Mouse (Mus musculus) heart, postnatal 36 days (tissue): ENCODE measurements around the gene Slc38a1. TPM values are rescaled to one million over a fixed set of nuclear protein-coding genes. Genes with fewer than 3 reads are reported as not detected.
"Not testable (repeated sequence)": the region's sequence is repeated elsewhere in the genome, so short reads cannot be mapped to it uniquely, and the experiment has no call there.

Source experiments
- DNase-seq, 2 experiments: peaks; one replicate each; pipeline ENCODE4 v3.0.0; 2021 to 2022
- intact Hi-C: fragments of 180-260 bp; cut with DNase I; formaldehyde crosslinking; loops from one replicate; pipeline ENCODE4 v1.15.1; 2025
- total RNA-seq, 2 experiments: library from RNA; stranded (reverse); gene quantifications; 2 replicates each; pipeline ENCODE4 v1.2.3; 2021

Gene Slc38a1
- total RNA-seq, 2 experiments from 2014 or later = 11.2 to 20.3 TPM

- DNase-seq, intact Hi-C loops: not testable (repeated sequence)
Observed at GRCm38 (mm10) chr15:96625012-96625411, 17.7 kb downstream of the Slc38a1 start.

DNA sequence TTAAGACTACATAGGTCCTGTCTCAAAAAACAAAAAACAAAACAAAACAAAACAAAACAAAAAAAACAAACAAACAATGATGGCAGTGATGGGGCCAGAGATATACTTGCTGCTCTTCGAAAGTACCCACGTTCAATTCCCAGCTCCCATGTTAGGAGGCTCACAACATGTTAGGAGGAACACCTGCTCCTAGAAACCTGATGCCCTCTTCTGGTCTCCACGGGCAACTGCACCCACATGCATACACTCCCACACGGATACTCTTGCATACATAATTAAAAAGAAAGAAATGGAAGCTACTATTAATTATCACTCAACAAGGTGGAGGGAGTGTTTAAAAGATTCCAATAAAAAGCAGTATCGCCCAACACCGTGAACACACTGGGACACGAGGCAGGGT, 20.3 kb downstream of the Slc38a1 start:
- DNase-seq = no peak
- intact Hi-C loops = no loop called here

DNA sequence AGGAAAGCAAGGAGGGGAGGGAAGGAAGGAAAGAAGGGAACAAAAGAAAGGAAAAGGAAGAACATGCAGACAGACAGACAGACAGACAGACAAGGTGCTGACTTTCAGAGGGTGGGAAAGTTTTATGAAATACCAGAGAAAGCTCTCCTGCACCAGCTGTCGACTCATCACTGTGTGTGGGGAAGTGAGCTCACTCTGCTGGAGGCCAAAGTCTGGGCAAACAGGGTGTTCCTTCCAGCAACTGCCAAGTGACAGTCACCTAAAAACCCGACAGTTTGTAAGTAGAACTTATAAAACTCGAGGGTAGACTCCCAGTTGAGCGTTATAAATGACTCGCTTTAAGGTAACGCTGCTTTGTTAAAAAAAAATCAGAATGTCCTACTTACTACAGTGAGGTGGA, 21.0 kb downstream of the Slc38a1 start:
- no peak for DNase-seq
- intact Hi-C loops = no loop called here

GRCm38 (mm10) chr15:96617555-96617954, 25.2 kb downstream of the Slc38a1 start:
- intact Hi-C loops = no loop called here
- no peak for DNase-seq

- intact Hi-C loops = loop anchor here (2.0 kb wide), 1 partner anchor 32 kb away; no protein-coding TSS in a partner anchor
- DNase-seq = no peak
Observed at GRCm38 (mm10) chr15:96608671-96609070, 34.0 kb downstream of the Slc38a1 start.

GRCm38 (mm10) chr15:96607422-96607821, 35.3 kb downstream of the Slc38a1 start:
- intact Hi-C loops = no loop called here
- no peak for DNase-seq

GRCm38 (mm10) chr15:96604282-96604681, 38.4 kb downstream of the Slc38a1 start:
- intact Hi-C loops = loop anchor here (5.0 kb wide), 1 partner anchor 37 kb away; no protein-coding TSS in a partner anchor

DNA sequence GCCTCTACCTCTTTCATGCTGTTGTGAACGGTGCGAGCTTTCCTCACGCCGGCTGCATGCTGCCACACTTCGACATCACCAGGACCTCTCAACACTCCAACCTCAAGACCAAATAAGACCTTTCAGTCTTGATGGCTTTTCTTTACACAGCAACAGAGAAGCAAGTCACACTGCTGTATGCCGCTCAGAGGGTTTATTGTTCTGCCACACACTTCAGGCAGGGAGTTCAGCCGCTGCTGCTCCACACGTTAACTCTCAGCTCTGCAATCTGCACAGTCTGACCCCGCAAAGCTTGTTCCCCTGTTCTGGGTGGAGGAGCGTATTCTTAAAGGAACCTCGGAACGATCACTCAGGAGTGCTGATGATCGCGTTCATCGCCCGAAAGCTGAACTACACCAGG, 40.7 kb downstream of the Slc38a1 start:
- intact Hi-C loops = loop anchor here (5.0 kb wide), 1 partner anchor 35 kb away; no protein-coding TSS in a partner anchor
- no peak for DNase-seq

More at GRCm38 (mm10) chr15:96604282-96604681, 38.4 kb downstream of the Slc38a1 start:
- DNase-seq = peak; percentile 67 to 71

GRCm38 (mm10) chr15:96599852-96600781, 42.6 kb downstream of the Slc38a1 start:
- DNase-seq = no peak
- intact Hi-C loops = loop anchor here (5.0 kb wide), 1 partner anchor 33 kb away; no protein-coding TSS in a partner anchor

DNA sequence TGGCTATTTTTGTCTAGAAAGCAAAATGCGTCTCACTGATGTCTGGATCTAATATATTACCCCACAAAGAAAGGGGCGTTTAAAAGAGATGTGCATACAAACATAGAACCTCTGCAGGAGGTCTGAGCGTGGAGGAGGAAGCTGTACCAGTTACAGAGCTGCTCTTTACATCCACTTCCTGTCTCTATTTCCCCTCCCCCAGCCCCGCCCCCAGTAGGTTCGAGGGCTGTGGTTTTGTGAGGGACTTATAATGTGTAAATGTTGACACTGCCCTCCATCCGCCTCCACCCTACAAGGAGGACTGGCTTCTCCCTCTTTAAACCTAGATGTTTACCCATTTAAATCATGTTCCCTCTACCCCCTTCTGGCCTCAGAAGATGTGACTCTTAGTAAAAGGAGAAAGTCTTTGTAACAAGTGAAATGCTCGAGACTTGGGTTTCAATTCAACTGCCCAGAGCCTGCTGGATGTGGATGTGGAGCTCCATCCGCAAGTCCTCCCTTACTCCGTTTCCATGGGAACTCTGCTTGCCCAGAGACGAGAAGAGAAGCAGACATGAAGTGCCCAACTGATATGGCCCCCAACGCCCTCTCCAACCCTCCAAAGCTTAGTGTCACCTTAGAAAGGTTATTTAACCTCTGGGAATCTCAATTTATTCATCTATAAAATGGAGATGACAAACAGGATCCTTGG, 43.7 kb downstream of the Slc38a1 start:
- DNase-seq = peak in 1 of 2 experiments; percentile 15
- intact Hi-C loops = no loop called here

DNA sequence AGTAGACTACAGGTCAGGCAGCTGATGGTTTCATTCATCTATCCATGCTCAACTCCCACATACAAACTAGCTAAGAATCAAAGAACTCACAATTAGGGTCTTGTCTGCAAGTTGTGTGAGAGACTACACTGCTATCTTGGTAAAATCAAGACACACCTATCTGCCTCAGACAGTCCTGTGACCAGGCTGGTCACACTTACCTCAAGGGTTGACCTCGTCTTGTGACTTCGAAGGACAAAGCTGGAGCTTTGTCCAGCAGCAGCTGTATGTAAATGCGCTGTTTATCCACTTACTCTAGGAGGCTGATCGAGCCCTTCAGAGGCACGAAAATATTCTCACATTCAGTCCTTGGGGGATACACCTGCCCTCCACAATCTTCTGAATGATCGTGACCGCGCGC, 45.6 kb downstream of the Slc38a1 start:
- intact Hi-C loops = no loop called here
- DNase-seq = no peak

DNA sequence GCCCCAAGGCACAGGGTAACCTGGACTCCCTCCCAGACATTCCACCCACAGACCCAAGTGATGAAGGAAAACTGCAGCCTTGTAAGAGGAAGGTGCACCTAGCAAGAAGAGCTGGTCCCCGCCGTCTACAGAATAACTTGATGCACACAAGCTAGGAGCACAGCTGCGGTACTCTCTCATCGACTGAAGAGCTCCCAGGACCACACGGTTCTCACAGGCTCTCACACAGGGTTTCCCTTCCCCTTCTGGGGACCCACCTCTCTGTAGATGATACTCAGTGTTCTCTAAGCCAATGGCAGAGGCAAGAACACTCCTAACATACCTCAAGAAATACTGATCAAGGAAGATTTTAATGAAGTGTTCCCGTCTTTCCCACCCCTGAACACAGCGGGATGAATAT, 48.4 kb downstream of the Slc38a1 start:
- intact Hi-C loops = no loop called here
- no peak for DNase-seq

- intact Hi-C loops = no loop called here
- DNase-seq = no peak
Observed at GRCm38 (mm10) chr15:96593866-96594265, 48.8 kb downstream of the Slc38a1 start.

GRCm38 (mm10) chr15:96593457-96593856, 49.3 kb downstream of the Slc38a1 start:
- intact Hi-C loops = no loop called here
- DNase-seq = no peak

GRCm38 (mm10) chr15:96592976-96593375, 49.7 kb downstream of the Slc38a1 start:
- intact Hi-C loops = no loop called here
- no peak for DNase-seq

GRCm38 (mm10) chr15:96591876-96592417, 50.8 kb downstream of the Slc38a1 start:
- intact Hi-C loops = no loop called here
- DNase-seq = no peak

DNA sequence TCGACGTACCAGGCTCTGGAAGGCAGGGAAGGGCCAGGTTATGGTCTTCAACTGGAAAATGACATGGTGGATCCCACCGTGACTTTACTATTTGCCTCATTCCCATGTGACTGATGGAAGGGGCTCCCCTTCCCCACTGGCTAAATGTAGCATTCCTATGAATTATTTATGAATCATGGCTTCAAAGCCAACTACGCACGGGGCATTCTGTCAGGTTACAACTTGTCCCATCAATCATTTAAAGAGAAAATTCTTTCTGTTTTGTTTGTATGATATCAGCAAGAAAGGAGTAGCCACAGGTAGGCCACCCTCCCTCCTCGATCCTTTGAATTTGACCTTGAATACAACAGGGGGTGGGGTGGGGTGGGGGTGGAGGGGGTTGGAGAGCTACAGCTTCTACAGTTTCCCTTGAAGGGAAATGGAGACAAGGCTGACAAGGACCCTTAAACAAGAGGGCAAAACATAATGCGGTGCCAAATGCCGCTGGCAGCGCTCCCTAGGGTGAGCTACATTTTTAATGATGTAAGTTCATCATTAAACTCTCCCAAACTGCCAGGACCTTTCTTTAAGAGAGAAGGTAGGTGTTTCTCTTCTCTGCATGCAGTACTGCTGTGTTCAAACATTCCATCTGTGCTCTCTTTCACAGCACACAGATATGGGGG, 53.6 kb downstream of the Slc38a1 start:
- intact Hi-C loops = no loop called here
- DNase-seq = no peak

- DNase-seq = no peak
- intact Hi-C loops = no loop called here
Observed at GRCm38 (mm10) chr15:96587998-96588397, 54.7 kb downstream of the Slc38a1 start.

- intact Hi-C loops = no loop called here
- no peak for DNase-seq
Observed at GRCm38 (mm10) chr15:96583371-96584008, 59.2 kb downstream of the Slc38a1 start.

GRCm38 (mm10) chr15:96576998-96577397, 65.7 kb downstream of the Slc38a1 start:
- intact Hi-C loops = no loop called here
- no peak for DNase-seq
